Mouse (Mus musculus): ENCODE data around the gene Nemf. TPM values are rescaled to one million over a fixed set of nuclear protein-coding genes. Genes with fewer than 3 reads are reported as not detected.
"Not testable (repeated sequence)": the region's sequence is repeated elsewhere in the genome, so short reads cannot be mapped to it uniquely, and the experiment has no call there.

Nemf gene
- polyA plus RNA-seq, 1 experiment, result 52.9 TPM

- TF ChIP-seq CTCF (IDR thresholded peaks at IDR 0.05; ENCODE audit: low read depth, low read length), result no peak
- no peak for TF ChIP-seq POLR2A (IDR thresholded peaks at IDR 0.05; ENCODE audit: borderline replicate concordance, low read depth, low read length)
- Histone ChIP-seq H3K4me3 (ENCODE audit: insufficient read depth, low read length) (no peak overlapping the region), H3K27ac (ENCODE audit: insufficient read depth, low read depth, low read length) (no peak overlapping the region), H3K4me1 (ENCODE audit: control insufficient read depth, insufficient read depth, low read length) (peaks cover 16% of the 10 kb centered on the region)
Measured at GRCm38 (mm10) chr12:69388321-69388869, 31.4 kb upstream of the Nemf start.

- not testable (repeated sequence) for H3K27ac ChIP-seq (ENCODE audit: insufficient read depth, low read depth, low read length); H3K4me3 ChIP-seq (ENCODE audit: insufficient read depth, low read length)
- H3K4me1 ChIP-seq (ENCODE audit: control insufficient read depth, insufficient read depth, low read length), result peaks cover 16% of the 10 kb centered on the region
Measured at GRCm38 (mm10) chr12:69386281-69386732, 29.3 kb upstream of the Nemf start.

- Histone ChIP-seq H3K4me1 (ENCODE audit: control insufficient read depth, insufficient read depth, low read length) (peaks cover 16% of the 10 kb centered on the region), H3K4me3 (ENCODE audit: insufficient read depth, low read length) (no peak overlapping the region), H3K27ac (ENCODE audit: insufficient read depth, low read depth, low read length) (no peak overlapping the region)
- TF ChIP-seq POLR2A (IDR thresholded peaks at IDR 0.05; ENCODE audit: borderline replicate concordance, low read depth, low read length), result no peak
- no peak for TF ChIP-seq CTCF (IDR thresholded peaks at IDR 0.05; ENCODE audit: low read depth, low read length)
Measured at GRCm38 (mm10) chr12:69385542-69386280, 28.7 kb upstream of the Nemf start.

GRCm38 (mm10) chr12:69384606-69385005 is 27.6 kb upstream of the Nemf start:
- no peak overlapping the region for H3K4me3 ChIP-seq (ENCODE audit: insufficient read depth, low read length)
- no peak overlapping the region for H3K27ac ChIP-seq (ENCODE audit: insufficient read depth, low read depth, low read length)
- TF ChIP-seq CTCF (IDR thresholded peaks at IDR 0.05; ENCODE audit: low read depth, low read length), result no peak
- no peak for TF ChIP-seq POLR2A (IDR thresholded peaks at IDR 0.05; ENCODE audit: borderline replicate concordance, low read depth, low read length)
- peaks cover 16% of the 10 kb centered on the region for H3K4me1 ChIP-seq (ENCODE audit: control insufficient read depth, insufficient read depth, low read length)

GRCm38 (mm10) chr12:69382880-69383279 is 25.9 kb upstream of the Nemf start:
- no peak overlapping the region for H3K27ac ChIP-seq (ENCODE audit: insufficient read depth, low read depth, low read length)
- H3K4me3 ChIP-seq (ENCODE audit: insufficient read depth, low read length), result no peak overlapping the region
- no peak for TF ChIP-seq POLR2A (IDR thresholded peaks at IDR 0.05; ENCODE audit: borderline replicate concordance, low read depth, low read length)
- TF ChIP-seq CTCF (IDR thresholded peaks at IDR 0.05; ENCODE audit: low read depth, low read length), result no peak
- H3K4me1 ChIP-seq (ENCODE audit: control insufficient read depth, insufficient read depth, low read length), result peaks cover 22% of the 10 kb centered on the region

GRCm38 (mm10) chr12:69378558-69379454 is 21.8 kb upstream of the Nemf start:
- Histone ChIP-seq H3K4me3 (ENCODE audit: insufficient read depth, low read length) (no peak overlapping the region), H3K4me1 (ENCODE audit: control insufficient read depth, insufficient read depth, low read length) (peaks cover 15% of the 10 kb centered on the region), H3K27ac (ENCODE audit: insufficient read depth, low read depth, low read length) (no peak overlapping the region)
- TF ChIP-seq POLR2A (IDR thresholded peaks at IDR 0.05; ENCODE audit: borderline replicate concordance, low read depth, low read length), result no peak
- TF ChIP-seq CTCF (IDR thresholded peaks at IDR 0.05; ENCODE audit: low read depth, low read length), result no peak

- H3K27ac ChIP-seq (ENCODE audit: insufficient read depth, low read depth, low read length); H3K4me3 ChIP-seq (ENCODE audit: insufficient read depth, low read length): not testable (repeated sequence)
- peaks cover 15% of the 10 kb centered on the region for H3K4me1 ChIP-seq (ENCODE audit: control insufficient read depth, insufficient read depth, low read length)
Measured at GRCm38 (mm10) chr12:69377636-69378035, 20.7 kb upstream of the Nemf start.

- Histone ChIP-seq H3K4me1 (ENCODE audit: control insufficient read depth, insufficient read depth, low read length) (peaks cover 15% of the 10 kb centered on the region), H3K4me3 (ENCODE audit: insufficient read depth, low read length) (no peak overlapping the region), H3K27ac (ENCODE audit: insufficient read depth, low read depth, low read length) (no peak overlapping the region)
- no peak for TF ChIP-seq CTCF (IDR thresholded peaks at IDR 0.05; ENCODE audit: low read depth, low read length)
- TF ChIP-seq POLR2A (IDR thresholded peaks at IDR 0.05; ENCODE audit: borderline replicate concordance, low read depth, low read length), result no peak
Measured at GRCm38 (mm10) chr12:69377188-69377587, 20.2 kb upstream of the Nemf start.

- Histone ChIP-seq H3K4me3 (ENCODE audit: insufficient read depth, low read length) (no peak overlapping the region), H3K27ac (ENCODE audit: insufficient read depth, low read depth, low read length) (no peak overlapping the region)
- TF ChIP-seq POLR2A (IDR thresholded peaks at IDR 0.05; ENCODE audit: borderline replicate concordance, low read depth, low read length) (no peak), CTCF (IDR thresholded peaks at IDR 0.05; ENCODE audit: low read depth, low read length) (no peak)
Measured at GRCm38 (mm10) chr12:69376132-69376531, 19.2 kb upstream of the Nemf start.

More at GRCm38 (mm10) chr12:69376132-69376531, 19.2 kb upstream of the Nemf start:
- H3K4me1 ChIP-seq (ENCODE audit: control insufficient read depth, insufficient read depth, low read length), result peaks cover 15% of the 10 kb centered on the region
